Mouse (Mus musculus) thymus, adult 2 months (tissue): ENCODE results near the gene Exoc4. TPM values are rescaled to one million over a fixed set of nuclear protein-coding genes. Genes with fewer than 3 reads are reported as not detected.

Experiments
- DNase-seq: peaks from one replicate; pipeline ENCODE4 v3.0.0; 2021
- H3K27ac ChIP-seq: fragments of 200-500 bp; 2 replicates; pipeline ENCODE4 v1.5.1; 2012; ENCODE audit warnings: low read length, control low read depth; ENCODE audit not compliant: control insufficient read depth, insufficient read depth
- H3K27me3 ChIP-seq: fragments of 200-500 bp; 2 replicates; pipeline ENCODE4 v1.6.1; 2012; ENCODE audit warnings: mild to moderate bottlenecking, low read length, moderate library complexity, mixed read lengths; ENCODE audit not compliant: control insufficient read depth, insufficient read depth
- H3K36me3 ChIP-seq: fragments of 200-500 bp; 2 replicates; pipeline ENCODE4 v1.6.1; 2012; ENCODE audit warnings: mild to moderate bottlenecking, low read length, moderate library complexity; ENCODE audit not compliant: control insufficient read depth, insufficient read depth
- H3K4me1 ChIP-seq: fragments of 200-500 bp; replicated peaks from 2 replicates; pipeline ENCODE4 v1.6.1; 2012; ENCODE audit warnings: low read length; ENCODE audit not compliant: control insufficient read depth, insufficient read depth
- H3K4me3 ChIP-seq: fragments of 200-500 bp; 2 replicates; pipeline ENCODE4 v1.5.1; 2012; ENCODE audit warnings: mild to moderate bottlenecking, low read length, control low read depth, moderate library complexity; ENCODE audit not compliant: control insufficient read depth, insufficient read depth
- CTCF ChIP-seq: fragments of 200-500 bp; IDR thresholded peaks from 2 replicates; pipeline ENCODE4 v1.5.1; 2012; ENCODE audit warnings: mild to moderate bottlenecking, control low read depth, low read length, moderate library complexity, borderline replicate concordance; ENCODE audit not compliant: control insufficient read depth, poor library complexity, insufficient read depth; ENCODE audit errors: extremely low read depth
- POLR2A ChIP-seq: fragments of 200-500 bp; IDR thresholded peaks from 2 replicates; pipeline ENCODE4 v1.6.1; 2012; ENCODE audit warnings: mild to moderate bottlenecking, low read length, control low read depth, moderate library complexity; ENCODE audit not compliant: control insufficient read depth, poor library complexity, insufficient read depth; ENCODE audit errors: extremely low read depth
- WGBS: fragments of 180-500 bp; shearing (Covaris S2); methylation state at CpG from one replicate; pipeline ENCODE4 v1.1.7; 2018; 5-methylcytosine and 5-hydroxymethylcytosine counted together
- polyA plus RNA-seq: library from polyadenylated mRNA; depleted of rRNA; stranded (reverse); fragments of >200 nt; gene quantifications from 2 replicates; pipeline ENCODE4 v1.2.3, GENCODE M21; 2012

Exoc4 gene
- polyA plus RNA-seq, 1 experiment = 12.7 TPM

DNA sequence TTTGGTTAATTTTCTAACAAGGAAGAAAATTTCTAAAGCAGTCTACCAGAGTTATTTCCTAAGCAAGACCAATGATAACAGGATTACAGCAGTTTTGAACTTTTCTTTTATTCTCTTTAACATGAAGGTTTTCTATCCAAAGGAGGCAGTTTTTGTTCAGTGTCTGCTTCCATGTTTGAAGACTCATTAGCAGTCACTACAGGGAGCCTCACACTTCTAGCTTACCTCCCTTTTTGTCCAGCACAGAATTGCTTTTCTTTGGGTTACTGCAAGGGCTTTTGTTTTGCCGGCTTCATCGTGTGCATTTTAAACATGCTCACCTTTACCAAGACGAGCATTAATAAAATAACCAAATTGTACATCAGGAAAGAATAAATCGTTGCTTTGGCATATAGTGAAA lies 460.0 kb downstream of the Exoc4 start:
- no peak overlapping the region for H3K4me3 ChIP-seq
- WGBS = 95% methylated on average over 4 of the region's 4 CpGs

DNA sequence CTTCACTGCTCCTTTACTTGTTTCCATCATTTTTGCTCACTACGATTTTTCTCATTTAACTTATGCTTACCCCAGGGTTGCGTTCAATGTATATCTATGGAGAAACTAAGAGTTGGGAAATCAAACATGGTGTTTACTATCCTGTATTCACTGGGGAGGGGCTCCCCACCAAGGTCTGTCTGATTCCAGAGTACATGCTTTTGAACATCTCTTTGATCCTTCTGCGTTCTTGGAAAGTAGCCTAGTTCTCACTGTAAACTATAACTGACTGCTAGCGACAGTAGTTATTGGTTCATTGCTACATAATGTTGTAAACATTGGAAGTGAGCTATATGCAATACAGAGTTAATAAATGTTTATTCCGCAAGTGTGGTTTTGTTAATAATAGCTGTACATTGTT lies 460.5 kb downstream of the Exoc4 start:
- Histone ChIP-seq H3K36me3 (no peaks in the 10 kb centered on the region), H3K27ac (no peak overlapping the region), H3K4me3 (no peak overlapping the region), H3K4me1 (no peaks in the 10 kb centered on the region), H3K27me3 (no peaks in the 10 kb centered on the region)
- DNase-seq = no peak
- TF ChIP-seq POLR2A (no peak), CTCF (no peak)
- WGBS = 98% methylated on average over 5 of the region's 5 CpGs

More for the DNA sequence above, 460.0 kb downstream of the Exoc4 start:
- TF ChIP-seq POLR2A = no peak
- TF ChIP-seq CTCF = no peak
- Histone ChIP-seq H3K36me3 (no peaks in the 10 kb centered on the region), H3K4me1 (no peaks in the 10 kb centered on the region), H3K27me3 (no peaks in the 10 kb centered on the region), H3K27ac (no peak overlapping the region)
- no peak for DNase-seq

DNA sequence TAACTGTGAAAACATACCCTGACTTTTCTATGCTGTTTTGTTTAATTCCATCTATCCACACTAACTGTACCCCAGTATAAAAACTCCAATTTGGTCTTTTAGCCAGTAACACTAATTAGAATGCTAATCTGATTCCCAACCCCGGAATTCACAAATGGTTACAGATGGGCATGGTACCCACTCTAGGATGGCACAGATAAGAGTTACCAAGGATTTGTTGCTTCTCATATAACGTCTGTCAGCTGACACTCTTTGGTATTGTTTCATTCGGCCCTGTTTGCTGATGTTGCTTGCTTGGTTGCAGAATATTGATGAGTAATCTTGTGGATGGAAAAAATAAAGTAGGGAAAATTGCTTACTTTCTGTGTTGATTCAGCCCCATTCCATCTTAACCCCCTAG lies 462.9 kb downstream of the Exoc4 start:
- Histone ChIP-seq H3K27me3 (no peaks in the 10 kb centered on the region), H3K36me3 (no peaks in the 10 kb centered on the region), H3K4me1 (no peaks in the 10 kb centered on the region), H3K27ac (no peak overlapping the region), H3K4me3 (no peak overlapping the region)
- TF ChIP-seq POLR2A (no peak), CTCF (no peak)
- DNase-seq = no peak
- WGBS = 94% methylated on average over 3 of the region's 3 CpGs

DNA sequence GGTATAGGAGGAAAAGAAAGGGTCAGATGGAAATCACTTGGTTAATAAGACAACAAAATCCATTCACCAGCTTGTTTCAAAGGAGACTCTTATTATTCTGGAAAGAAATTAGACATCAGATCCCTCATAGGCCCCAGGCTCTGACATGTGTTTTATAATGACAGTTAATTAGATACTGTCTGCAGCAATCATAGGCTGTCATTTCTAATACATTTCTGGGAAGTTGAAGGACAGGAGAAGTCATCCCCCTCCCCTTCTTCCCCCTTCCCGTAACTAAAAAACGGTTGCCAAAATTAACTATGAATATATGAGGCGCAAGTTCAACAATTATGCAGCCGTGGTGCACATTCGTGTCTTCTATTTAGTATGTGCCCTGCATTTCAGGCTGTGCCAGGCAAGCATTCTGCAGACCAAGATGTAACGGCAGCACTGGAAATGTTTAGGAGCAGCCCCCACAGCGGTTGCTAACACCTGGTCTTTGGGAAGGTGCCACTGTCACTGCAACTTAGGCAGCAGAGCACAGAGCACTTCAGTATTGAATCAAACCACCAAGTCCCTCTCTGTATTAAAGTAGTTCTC lies 463.7 kb downstream of the Exoc4 start:
- 91% methylated on average over 7 of the region's 7 CpGs for WGBS
- Histone ChIP-seq H3K27me3 (no peaks in the 10 kb centered on the region), H3K27ac (no peak overlapping the region), H3K4me1 (no peaks in the 10 kb centered on the region), H3K4me3 (no peak overlapping the region), H3K36me3 (no peaks in the 10 kb centered on the region)
- TF ChIP-seq CTCF (no peak), POLR2A (no peak)
- no peak for DNase-seq

DNA sequence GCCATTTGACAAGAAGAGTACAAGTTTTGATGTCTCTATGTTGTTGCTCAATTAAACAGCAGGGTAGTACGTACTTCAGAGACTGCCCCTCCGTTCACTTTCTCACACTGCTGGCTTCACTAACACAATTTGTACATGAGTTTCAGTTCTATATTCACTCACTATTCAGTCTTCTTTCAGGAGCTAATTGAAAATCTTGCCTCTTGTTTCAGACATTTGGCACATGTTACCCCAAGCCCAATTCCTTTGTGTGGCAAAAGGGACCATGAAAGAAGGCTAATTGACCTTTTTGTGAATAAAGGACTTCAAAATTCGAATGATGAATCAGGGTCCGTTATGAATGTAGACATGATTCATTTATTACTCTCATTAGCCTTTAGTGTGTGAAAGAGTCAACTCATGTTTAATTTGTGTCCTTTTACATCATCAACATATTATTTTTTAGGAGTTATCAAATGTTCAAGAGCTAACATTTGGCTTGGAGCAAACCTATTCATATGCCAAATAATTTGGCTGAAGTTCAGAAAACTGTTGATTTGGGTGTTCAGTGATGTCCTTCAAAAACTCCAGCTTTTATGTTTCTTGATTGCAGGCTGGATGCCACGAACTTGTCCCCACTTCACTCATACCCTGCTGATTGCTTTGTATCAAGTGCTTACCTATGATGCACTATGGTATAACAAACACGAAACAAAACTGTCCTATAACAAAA lies 467.5 kb downstream of the Exoc4 start:
- Histone ChIP-seq H3K4me1 (no peaks in the 10 kb centered on the region), H3K27ac (no peak overlapping the region), H3K36me3 (no peaks in the 10 kb centered on the region), H3K27me3 (no peaks in the 10 kb centered on the region), H3K4me3 (no peak overlapping the region)
- WGBS = 94% methylated on average over 6 of the region's 6 CpGs
- no peak for TF ChIP-seq POLR2A
- DNase-seq = no peak

DNA sequence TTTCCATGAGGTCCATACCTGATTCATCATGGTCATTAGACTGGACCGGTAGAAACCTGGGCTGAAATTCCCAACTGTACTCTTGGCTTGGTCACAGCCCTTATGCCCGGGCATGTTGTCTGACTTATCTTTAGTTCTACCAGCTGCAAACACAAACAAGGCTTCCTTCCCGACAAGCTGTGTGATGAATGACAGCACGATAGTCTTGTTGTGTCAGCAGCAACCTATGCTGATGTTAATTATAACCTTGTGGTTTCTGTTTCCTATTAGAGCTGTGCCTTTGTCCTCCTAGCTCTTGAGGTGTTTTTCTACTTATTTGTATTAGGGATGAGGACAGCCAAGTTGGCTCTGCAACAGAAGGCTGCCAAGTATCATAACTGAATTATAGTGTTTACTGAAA lies 472.3 kb downstream of the Exoc4 start:
- WGBS = 22% methylated on average over 4 of the region's 4 CpGs

DNA sequence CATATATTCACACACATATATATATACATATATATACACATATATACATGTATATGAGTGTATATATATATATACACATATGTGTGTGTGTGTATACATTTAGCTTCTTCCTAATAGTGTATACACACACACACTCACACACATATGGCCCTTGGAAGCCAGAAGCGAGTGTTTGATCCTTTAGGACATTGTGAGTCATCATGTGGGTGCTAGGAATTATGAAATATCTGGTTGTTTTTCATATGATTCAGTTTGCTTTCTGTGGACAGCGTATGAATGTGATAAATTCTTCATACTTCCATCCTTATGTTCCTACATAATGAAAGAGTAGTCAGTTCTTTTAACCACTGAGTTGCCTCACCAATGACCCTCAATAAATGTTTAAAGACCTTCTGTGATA lies 473.9 kb downstream of the Exoc4 start:
- H3K4me3 ChIP-seq = no peak overlapping the region
- no peak for DNase-seq
- WGBS = 100% methylated on average over 2 of the region's 2 CpGs
- TF ChIP-seq POLR2A (no peak), CTCF (no peak)
- no peaks in the 10 kb centered on the region for H3K36me3 ChIP-seq
- H3K27me3 ChIP-seq = no peaks in the 10 kb centered on the region
- H3K27ac ChIP-seq = no peak overlapping the region
- no peaks in the 10 kb centered on the region for H3K4me1 ChIP-seq

More for the DNA sequence above, 472.3 kb downstream of the Exoc4 start:
- H3K27me3 ChIP-seq = no peaks in the 10 kb centered on the region
- H3K4me3 ChIP-seq = no peak overlapping the region
- no peak for DNase-seq
- no peak overlapping the region for H3K27ac ChIP-seq
- no peak for TF ChIP-seq POLR2A
- no peak for TF ChIP-seq CTCF
- no peaks in the 10 kb centered on the region for H3K36me3 ChIP-seq
- H3K4me1 ChIP-seq = no peaks in the 10 kb centered on the region
